Mouse (Mus musculus) adrenal gland, postnatal 0 days (tissue): Measurements from ENCODE around the gene Foxi3. TPM values are rescaled to one million over a fixed set of nuclear protein-coding genes. Genes with fewer than 3 reads are reported as not detected.

Experiments
- polyA plus RNA-seq: library from polyadenylated mRNA; unstranded; fragments of >200 nt; fragmentation: Nextera tagmentation; extraction: Ambion mirVana; gene quantifications from 2 replicates; pipeline ENCODE4 v1.2.1, GENCODE M21; 2015

Foxi3 gene
- not detected in 2 replicates for polyA plus RNA-seq

GRCm38 (mm10) chr6:70956285-70956912 is at the start of gene Foxi3:
Foxi3 (plus strand) TSS chr6:70956531.

GRCm38 (mm10) chr6:70918827-70919226 is 37.5 kb upstream of the Foxi3 start, which contains the start of gene Tex37:
Tex37 (minus strand) TSS chr6:70918927.

Other genes starting within 250 kb of the Foxi3 start
- 2.4 and 2.7 TPM in 2 replicates for gene Rpia, start 164.3 kb upstream of the Foxi3 start, polyA plus RNA-seq
- 6.2 and 7.8 TPM in 2 replicates for gene Eif2ak3, start 112.0 kb upstream of the Foxi3 start, polyA plus RNA-seq
- not detected in 2 replicates for gene Tex37, start 37.6 kb upstream of the Foxi3 start, polyA plus RNA-seq
- gene Thnsl2, start 187.9 kb downstream of the Foxi3 start, polyA plus RNA-seq = 27.1 and 46.0 TPM in 2 replicates
- 167 and 268 TPM in 2 replicates for gene Fabp1, start 243.3 kb downstream of the Foxi3 start, polyA plus RNA-seq